Mouse (Mus musculus): ENCODE data around the gene Hivep1.
A peak's percentile ranks its signal among the peaks of the same experiment; 100 is the strongest.

- peak; percentile 38; the same call in 1 of the 2 replicates for TF ChIP-seq POLR2A (IDR thresholded peaks at IDR 0.05; ENCODE audit: low read depth, low read length)
- TF ChIP-seq BHLHE40 (IDR thresholded peaks at IDR 0.05; ENCODE audit: low read depth, low read length): peak; percentile 89
- no peak for TF ChIP-seq CTCF (conservative IDR thresholded peaks at IDR 0.05 in 1 of 2, IDR thresholded peaks at IDR 0.05 in 1 of 2; ENCODE audit: low read depth in 2 of 2, low read length in 2 of 2)
- peak; percentile 75 for TF ChIP-seq TCF12 (IDR thresholded peaks at IDR 0.05; ENCODE audit: low read depth, low read length)
- TF ChIP-seq ZKSCAN1 (IDR thresholded peaks at IDR 0.05; ENCODE audit: borderline replicate concordance, low read depth, low read length): no peak
Observed at GRCm38 (mm10) chr13:42102980-42103379, 51.2 kb downstream of the Hivep1 start.

Measured in CH12.LX (cell line).